Mouse (Mus musculus): ENCODE data around the gene Cadm4. TPM values are rescaled to one million over a fixed set of nuclear protein-coding genes. Genes with fewer than 3 reads are reported as not detected.
"Not testable (repeated sequence)": the region's sequence is repeated elsewhere in the genome, so short reads cannot be mapped to it uniquely, and the experiment has no call there.

Gene Cadm4
- polyA plus RNA-seq, 1 experiment: 10.0 TPM

GRCm38 (mm10) chr7:24501492-24501891, 19.7 kb downstream of the Cadm4 start:
- DNase-seq (ENCODE audit: low spot score): no peak

DNA sequence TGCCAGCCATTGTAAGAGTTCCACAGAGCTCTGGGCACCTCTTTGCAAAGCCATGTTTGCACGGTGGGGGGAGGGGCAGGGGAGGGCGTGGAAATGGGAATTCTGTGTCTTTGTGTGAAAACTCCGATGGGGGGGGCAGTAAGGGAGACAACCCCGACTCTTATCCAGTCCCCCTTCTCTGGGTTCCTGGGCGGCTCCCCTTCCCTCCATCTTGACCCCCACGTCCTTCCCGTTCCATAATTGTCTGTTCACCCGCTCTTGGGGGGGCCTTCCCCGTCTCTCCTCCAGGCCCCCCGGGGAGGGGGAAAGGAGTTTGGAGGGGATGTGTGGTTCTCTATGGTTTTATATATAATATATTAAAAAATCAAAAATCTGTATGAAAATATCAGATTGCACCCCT, 22.2 kb downstream of the Cadm4 start:
- DNase-seq (ENCODE audit: low spot score): no peak

- no peak for DNase-seq (ENCODE audit: low spot score)
Measured at GRCm38 (mm10) chr7:24504868-24505267, 23.0 kb downstream of the Cadm4 start.

DNA sequence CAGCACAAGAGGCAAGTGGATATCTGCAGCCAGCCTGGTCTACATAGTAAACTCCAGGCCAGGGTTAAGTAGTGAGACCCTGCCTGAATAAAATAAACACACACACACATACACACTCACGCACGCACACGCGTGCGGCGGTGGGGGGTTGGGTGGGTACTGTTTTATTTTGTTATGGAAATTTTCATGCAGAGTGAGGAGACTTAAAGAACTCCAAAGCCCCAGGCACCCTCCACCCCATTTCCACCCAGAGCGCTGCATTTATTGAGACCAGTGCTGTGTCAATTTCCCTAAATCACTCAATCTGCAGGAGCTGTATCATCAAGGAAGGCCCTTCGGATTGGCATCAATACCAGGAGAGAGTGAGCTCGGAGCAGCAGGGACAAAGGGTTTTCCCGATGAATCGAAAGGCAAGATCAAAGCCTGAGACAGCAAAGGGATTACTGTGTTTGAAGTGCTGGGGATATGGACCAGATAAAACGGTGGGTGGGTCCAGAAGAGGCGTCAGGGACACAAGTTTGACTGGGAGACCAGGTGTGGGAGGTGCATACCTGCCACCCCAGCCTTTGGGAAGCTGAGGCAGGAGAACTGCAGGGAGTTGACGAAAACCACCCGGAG, 23.7 kb downstream of the Cadm4 start:
- no peak for DNase-seq (ENCODE audit: low spot score)

DNA sequence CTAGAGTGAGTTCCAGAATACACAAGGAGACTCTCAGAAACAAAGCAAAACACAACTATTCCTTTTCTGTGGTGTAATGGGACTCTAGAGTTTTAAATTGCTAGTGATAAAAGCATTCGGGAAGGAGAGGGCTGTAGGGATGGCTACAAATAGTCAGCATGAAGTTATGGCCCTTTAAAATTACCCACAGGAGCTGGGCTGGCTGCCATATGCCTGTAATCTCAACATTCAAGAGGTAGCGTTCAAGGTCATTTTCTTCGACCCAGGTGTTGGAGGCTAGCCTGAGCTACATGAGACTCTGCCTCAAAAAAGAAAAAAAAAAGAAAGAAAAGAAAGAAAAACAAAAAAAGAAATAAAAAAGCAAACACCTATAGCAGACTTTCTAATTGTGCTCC, 24.2 kb downstream of the Cadm4 start:
- no peak for DNase-seq (ENCODE audit: low spot score)

DNA sequence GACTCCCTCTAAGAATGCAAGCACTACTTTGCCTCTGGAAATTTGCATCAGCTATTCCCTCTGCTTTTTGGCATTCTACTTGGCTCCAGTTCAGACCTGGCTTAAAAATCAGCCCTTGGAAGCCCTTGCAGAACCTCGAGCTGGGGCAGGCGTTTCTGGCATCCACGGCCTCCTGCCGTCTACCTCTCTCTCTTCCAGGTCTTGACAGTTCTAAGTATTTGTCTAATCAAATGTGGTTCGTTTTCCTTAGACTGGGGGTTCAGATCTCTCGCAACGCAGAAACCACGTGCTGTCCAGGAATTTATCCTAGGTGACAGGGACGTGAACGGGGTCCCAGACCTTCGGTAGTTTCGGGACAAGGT, 24.6 kb downstream of the Cadm4 start:
- no peak for DNase-seq (ENCODE audit: low spot score)

- DNase-seq (ENCODE audit: low spot score): peak; percentile 83
Measured at GRCm38 (mm10) chr7:24506838-24507725, 25.3 kb downstream of the Cadm4 start, which contains the start of gene Zfp428. Gene Zfp428 (plus strand): TSS chr7:24507006.

DNA sequence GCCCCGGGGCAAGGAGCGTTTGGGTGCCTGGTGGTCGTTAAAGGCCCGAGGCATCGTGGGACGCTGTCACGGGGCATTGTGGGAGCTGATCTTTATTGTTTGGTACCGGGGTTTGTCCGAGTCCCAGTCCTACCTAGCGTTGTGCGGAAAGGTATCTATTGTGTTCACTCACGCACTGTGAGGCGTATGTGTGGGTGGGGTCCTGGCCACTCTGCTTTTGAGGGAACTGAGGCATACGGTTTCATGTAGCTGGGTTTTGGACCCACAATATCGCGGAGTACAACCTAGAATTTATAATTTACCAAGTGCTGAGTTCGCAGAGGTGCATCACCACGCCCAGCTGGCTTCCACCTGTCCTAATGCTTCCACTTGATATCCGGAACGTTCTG, 25.9 kb downstream of the Cadm4 start:
- no peak for DNase-seq (ENCODE audit: low spot score)

DNA sequence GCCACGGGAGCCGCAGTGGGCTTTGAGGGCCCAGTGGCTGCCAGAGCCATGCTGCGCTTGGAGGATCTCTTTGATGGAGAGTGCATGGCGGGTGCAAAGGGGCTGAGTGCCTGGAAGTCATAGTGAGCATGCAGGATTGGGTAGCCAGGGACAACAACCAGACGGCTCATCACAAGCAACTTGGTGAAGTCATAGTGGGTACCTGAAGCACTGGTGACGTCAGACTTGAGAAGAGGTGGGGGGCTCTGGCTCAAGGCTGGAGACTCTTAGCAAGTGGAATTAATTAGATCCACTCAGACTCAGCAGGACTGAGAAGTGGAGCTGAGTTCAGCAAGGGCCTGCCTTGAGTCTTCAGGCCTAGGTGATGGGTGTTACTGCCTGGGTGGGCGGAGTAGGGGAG, 30.5 kb downstream of the Cadm4 start, which contains the start of gene AC161166.1:
Gene AC161166.1 (minus strand): TSS at position 101 of the 400 bp plus-strand sequence.
- DNase-seq (ENCODE audit: low spot score): no peak

DNA sequence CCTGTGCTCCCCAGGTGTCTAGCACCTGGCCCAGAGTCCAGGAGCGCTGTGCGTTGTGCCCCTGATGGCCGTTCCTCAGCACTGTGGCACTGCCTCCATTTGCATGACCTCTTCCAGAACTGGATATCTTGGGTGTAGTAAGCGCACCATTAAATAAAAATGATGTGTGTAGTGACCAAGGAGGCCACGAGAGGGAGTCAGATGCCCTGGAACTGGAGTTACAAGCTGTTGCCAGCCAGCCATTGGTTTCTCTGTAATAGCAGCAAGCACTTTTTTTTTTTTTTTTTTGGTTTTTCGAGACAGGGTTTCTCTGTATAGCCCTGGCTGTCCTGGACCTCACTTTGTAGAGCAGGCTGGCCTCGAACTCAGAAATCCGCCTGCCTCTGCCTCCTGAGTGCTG, 34.5 kb downstream of the Cadm4 start:
- DNase-seq (ENCODE audit: low spot score): not testable (repeated sequence)

GRCm38 (mm10) chr7:24517077-24517476, 35.3 kb downstream of the Cadm4 start:
- no peak for DNase-seq (ENCODE audit: low spot score)

GRCm38 (mm10) chr7:24517654-24518053, 35.8 kb downstream of the Cadm4 start:
- no peak for DNase-seq (ENCODE audit: low spot score)

GRCm38 (mm10) chr7:24519130-24519529, 37.3 kb downstream of the Cadm4 start:
- no peak for DNase-seq (ENCODE audit: low spot score)

GRCm38 (mm10) chr7:24520054-24520453, 38.2 kb downstream of the Cadm4 start:
- not testable (repeated sequence) for DNase-seq (ENCODE audit: low spot score)

GRCm38 (mm10) chr7:24522805-24523204, 41.0 kb downstream of the Cadm4 start:
- no peak for DNase-seq (ENCODE audit: low spot score)

DNA sequence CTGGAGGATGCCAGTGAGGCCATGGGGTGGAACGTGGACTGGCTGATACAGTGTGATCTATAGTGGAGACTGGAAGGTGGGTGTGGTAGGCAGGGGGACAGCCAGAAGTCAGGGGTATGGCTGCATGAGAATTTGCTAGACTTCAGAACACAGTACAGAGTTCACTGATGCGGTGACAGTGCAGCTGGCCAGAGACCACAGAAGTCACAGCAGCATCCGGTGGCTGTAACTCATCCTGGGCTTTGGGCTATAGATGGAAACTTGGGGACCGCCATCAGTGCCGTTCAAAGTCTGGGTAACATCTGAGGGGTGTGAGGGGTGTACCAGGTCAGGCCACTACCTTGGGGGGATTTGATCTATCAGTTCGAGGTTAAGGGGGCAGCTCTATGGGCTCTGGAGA, 41.9 kb downstream of the Cadm4 start:
- DNase-seq (ENCODE audit: low spot score): no peak

- DNase-seq (ENCODE audit: low spot score): no peak
Measured at GRCm38 (mm10) chr7:24524978-24525377, 43.2 kb downstream of the Cadm4 start.

GRCm38 (mm10) chr7:24525686-24526420, 44.0 kb downstream of the Cadm4 start:
- no peak for DNase-seq (ENCODE audit: low spot score)

DNA sequence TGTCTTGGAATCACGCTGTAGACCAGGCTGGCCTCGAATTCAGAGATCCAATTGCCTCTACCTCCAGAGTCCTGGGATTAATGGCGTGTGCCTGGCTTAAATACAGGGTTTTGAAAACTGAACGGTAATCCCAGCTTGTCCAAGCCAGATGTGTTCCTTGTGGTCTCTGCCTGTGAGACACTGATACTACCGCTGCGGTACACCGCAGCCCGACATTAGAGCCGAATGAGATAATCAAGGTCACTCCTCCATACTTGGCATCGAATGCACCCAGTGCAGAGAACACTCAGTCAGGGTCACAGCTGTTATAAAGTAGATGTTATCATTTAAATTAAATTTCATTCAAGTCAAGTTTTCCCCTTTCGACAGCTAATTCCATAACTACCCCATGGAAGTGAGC, 47.0 kb downstream of the Cadm4 start:
- DNase-seq (ENCODE audit: low spot score): no peak

DNA sequence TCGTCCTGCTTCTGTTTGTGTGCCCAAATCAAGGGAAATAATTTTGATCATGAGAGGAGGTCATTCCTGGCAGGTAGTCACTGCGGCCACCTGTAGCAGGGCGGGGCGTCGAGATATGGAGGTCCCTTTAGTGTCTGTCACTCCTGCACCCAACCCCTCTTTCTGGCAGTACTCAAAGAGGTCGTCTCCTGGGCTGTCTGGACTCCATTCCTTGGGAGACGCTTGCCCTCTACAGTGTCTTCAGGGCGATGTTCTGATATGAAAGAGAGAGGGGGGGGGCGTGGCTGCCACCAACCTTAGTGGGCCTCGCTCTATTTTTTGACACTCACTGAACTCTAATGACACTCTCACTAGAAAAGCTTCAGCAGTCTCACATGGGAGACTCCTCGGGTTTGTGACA, 47.8 kb downstream of the Cadm4 start:
- peak; percentile 12 for DNase-seq (ENCODE audit: low spot score)

GRCm38 (mm10) chr7:24530062-24530931, 48.5 kb downstream of the Cadm4 start, which contains the start of gene Irgq:
Gene Irgq (plus strand): TSS chr7:24530689.
- peak; percentile 97 for DNase-seq (ENCODE audit: low spot score)

All from urinary bladder, adult 2 months (tissue).